Mouse (Mus musculus): ENCODE results near the gene Skp1a.

GRCm38 (mm10) chr11:52233906-52234305 lies 2.1 kb downstream of the Skp1a start:
- TF ChIP-seq CTCF (conservative IDR thresholded peaks at IDR 0.05 in 1 of 2, IDR thresholded peaks at IDR 0.05 in 1 of 2; ENCODE audit: low read depth in 2 of 2, low read length in 2 of 2): no peak
- TF ChIP-seq ZNF384 (IDR thresholded peaks at IDR 0.05; ENCODE audit: low read depth, low read length): no peak
- TF ChIP-seq TCF12 (IDR thresholded peaks at IDR 0.05; ENCODE audit: low read depth, low read length): no peak
- no peak for TF ChIP-seq MYC (IDR thresholded peaks at IDR 0.05; ENCODE audit: low read depth, low read length)
- no peak for TF ChIP-seq USF1 (IDR thresholded peaks at IDR 0.05; ENCODE audit: low read depth, low read length)
